Mouse (Mus musculus) kidney, embryonic 14.5 days (tissue): ENCODE measurements around the gene Ly6g5b. TPM values are rescaled to one million over a fixed set of nuclear protein-coding genes. Genes with fewer than 3 reads are reported as not detected.
A peak's percentile ranks its signal among the peaks of the same experiment; 100 is the strongest.

Source experiments
- ATAC-seq: fragments of 200-750 bp; cut with Nextera tagmentation; 2 replicates; pipeline ENCODE4 v1.8.0; 2017; ENCODE audit warnings: moderate number of reproducible peaks, mild to moderate bottlenecking, moderate TSS enrichment, moderate library complexity; ENCODE audit not compliant: low FRiP score, low TSS enrichment
- H3K27ac ChIP-seq: fragments of 300-500 bp; sonication (generic); 2 replicates; pipeline ENCODE4 v1.5.1; 2014; ENCODE audit warnings: low read depth, mild to moderate bottlenecking, low read length, moderate library complexity, mixed read lengths
- H3K27me3 ChIP-seq: fragments of 300-500 bp; sonication (generic); 2 replicates; pipeline ENCODE4 v1.6.1; 2014; ENCODE audit warnings: mild to moderate bottlenecking, low read length; ENCODE audit not compliant: control insufficient read depth, insufficient read depth
- H3K36me3 ChIP-seq: fragments of 300-500 bp; sonication (generic); 2 replicates; pipeline ENCODE4 v1.6.1; 2014; ENCODE audit warnings: low read length, mixed read lengths; ENCODE audit not compliant: control insufficient read depth, insufficient read depth
- H3K4me1 ChIP-seq: fragments of 300-500 bp; sonication (generic); 2 replicates; pipeline ENCODE4 v1.6.1; 2014; ENCODE audit warnings: low read length, mixed read lengths; ENCODE audit not compliant: control insufficient read depth, insufficient read depth
- H3K4me2 ChIP-seq: fragments of 300-500 bp; sonication (generic); replicated peaks from 2 replicates; pipeline ENCODE4 v1.6.1; 2014; ENCODE audit warnings: low read depth, mild to moderate bottlenecking, low read length
- H3K4me3 ChIP-seq: fragments of 300-500 bp; sonication (generic); 2 replicates; pipeline ENCODE4 v1.5.1; 2014; ENCODE audit warnings: mild to moderate bottlenecking, low read length
- H3K9ac ChIP-seq: fragments of 300-500 bp; sonication (generic); 2 replicates; pipeline ENCODE4 v1.6.1; 2014; ENCODE audit warnings: low read depth, mild to moderate bottlenecking, low read length, moderate library complexity
- H3K9me3 ChIP-seq: fragments of 300-500 bp; sonication (generic); 2 replicates; pipeline ENCODE4 v1.6.1; 2016; ENCODE audit warnings: low read length; ENCODE audit not compliant: control insufficient read depth
- WGBS: fragments of 180-500 bp; shearing (Covaris S2); extraction: QIAGEN DNeasy Blood & Tissue Kit; methylation state at CpG from one replicate; pipeline ENCODE4 v1.1.7; 2014; 5-methylcytosine and 5-hydroxymethylcytosine counted together
- polyA plus RNA-seq: library from polyadenylated mRNA; unstranded; fragments of >200 nt; fragmentation: Nextera tagmentation; extraction: Ambion mirVana; gene quantifications from 2 replicates; pipeline ENCODE4 v1.2.1, GENCODE M21; 2014

Ly6g5b gene
- polyA plus RNA-seq, 1 experiment from 2014 or later, result 1.2 TPM

- WGBS, result 51% methylated on average over 9 of the region's 9 CpGs
- H3K4me2 ChIP-seq, result no peak overlapping the region
- H3K36me3 ChIP-seq, result no peaks in the 10 kb centered on the region
- no peak for ATAC-seq
- H3K9ac ChIP-seq, result no peak overlapping the region
- H3K27me3 ChIP-seq, result no peaks in the 10 kb centered on the region; the same call in 1 of the 2 replicates
- 0 out of 2 replicates have a peak, but pooled peaks cover 3% of the 10 kb centered on the region for H3K4me1 ChIP-seq
- H3K4me3 ChIP-seq, result no peak overlapping the region
- peaks cover 3% of the 10 kb centered on the region; the same call in 1 of the 2 replicates for H3K9me3 ChIP-seq
- H3K27ac ChIP-seq, result no peak overlapping the region
Measured at GRCm38 (mm10) chr17:35071454-35071853, 43.8 kb downstream of the Ly6g5b start.

- Histone ChIP-seq H3K9me3 (peaks cover 3% of the 10 kb centered on the region; the same call in 1 of the 2 replicates), H3K4me3 (no peak overlapping the region), H3K36me3 (no peaks in the 10 kb centered on the region), H3K9ac (no peak overlapping the region), H3K4me2 (no peak overlapping the region), H3K4me1 (peaks cover 2% of the 10 kb centered on the region; the same call in 1 of the 2 replicates), H3K27ac (no peak overlapping the region), H3K27me3 (no peaks in the 10 kb centered on the region; the same call in 1 of the 2 replicates)
- ATAC-seq, result no peak
- WGBS, result 59% methylated on average over 6 of the region's 6 CpGs
Measured at GRCm38 (mm10) chr17:35070556-35071229, 44.5 kb downstream of the Ly6g5b start.

- Histone ChIP-seq H3K4me2 (no peak overlapping the region), H3K4me1 (peaks cover 20% of the 10 kb centered on the region), H3K27me3 (no peaks in the 10 kb centered on the region; the same call in 1 of the 2 replicates), H3K9me3 (no peaks in the 10 kb centered on the region), H3K27ac (no peak overlapping the region), H3K36me3 (peaks cover under 1% of the 10 kb centered on the region; the same call in 1 of the 2 replicates), H3K9ac (no peak overlapping the region), H3K4me3 (no peak overlapping the region)
- WGBS, result 83% methylated on average over 17 of the region's 17 CpGs
- no peak for ATAC-seq
Measured at GRCm38 (mm10) chr17:35068213-35068914, 46.9 kb downstream of the Ly6g5b start.

- 50% methylated on average over 10 of the region's 10 CpGs for WGBS
- Histone ChIP-seq H3K9me3 (no peaks in the 10 kb centered on the region), H3K27me3 (no peaks in the 10 kb centered on the region; the same call in 1 of the 2 replicates), H3K4me1 (peaks cover 24% of the 10 kb centered on the region), H3K36me3 (peaks cover 23% of the 10 kb centered on the region), H3K27ac (0 out of 2 replicates have a peak within 1 kb of the TSS, but pooled peaks have one; percentile 15), H3K4me2 (peak within 1 kb of the TSS; percentile 71), H3K4me3 (peak within 1 kb of the TSS; percentile 35), H3K9ac (peak within 1 kb of the TSS; percentile 50; the same call in 1 of the 2 replicates)
- ATAC-seq, result no peak
Measured at GRCm38 (mm10) chr17:35066084-35066483, 49.1 kb downstream of the Ly6g5b start, which contains the start of gene Mpig6b. Gene Mpig6b, minus strand, starts transcription at chr17:35066184.

GRCm38 (mm10) chr17:35064951-35065947 is 50.0 kb downstream of the Ly6g5b start, which contains the start of gene Ly6g6c:
Gene Ly6g6c, plus strand, starts transcription at chr17:35065388.
- ATAC-seq, result peak; percentile 61
- H3K27me3 ChIP-seq, result no peaks in the 10 kb centered on the region; the same call in 1 of the 2 replicates
- WGBS, result 1% methylated on average over 48 of the region's 48 CpGs

GRCm38 (mm10) chr17:35064378-35064877 is 50.8 kb downstream of the Ly6g5b start:
- peak overlapping the region; percentile 15; the same call in 1 of the 2 replicates for H3K27ac ChIP-seq
- peak overlapping the region; percentile 71 for H3K4me2 ChIP-seq
- peak overlapping the region; percentile 35 for H3K4me3 ChIP-seq
- H3K36me3 ChIP-seq, result peaks cover 32% of the 10 kb centered on the region
- WGBS, result 33% methylated on average over 10 of the region's 10 CpGs
- no peak overlapping the region; the same call in 1 of the 2 replicates for H3K9ac ChIP-seq
- ATAC-seq, result no peak
- H3K9me3 ChIP-seq, result no peaks in the 10 kb centered on the region
- H3K27me3 ChIP-seq, result no peaks in the 10 kb centered on the region; the same call in 1 of the 2 replicates
- peaks cover 35% of the 10 kb centered on the region for H3K4me1 ChIP-seq

More at GRCm38 (mm10) chr17:35064951-35065947, 50.0 kb downstream of the Ly6g5b start, which contains the start of gene Ly6g6c:
- peak within 1 kb of the TSS; percentile 35 for H3K4me3 ChIP-seq
- H3K4me2 ChIP-seq, result peak within 1 kb of the TSS; percentile 71
- H3K9me3 ChIP-seq, result no peaks in the 10 kb centered on the region
- H3K27ac ChIP-seq, result peak within 1 kb of the TSS; percentile 15; the same call in 1 of the 2 replicates
- peaks cover 31% of the 10 kb centered on the region for H3K36me3 ChIP-seq
- H3K4me1 ChIP-seq, result peaks cover 32% of the 10 kb centered on the region
- H3K9ac ChIP-seq, result peak within 1 kb of the TSS; percentile 50; the same call in 1 of the 2 replicates
